Mouse (Mus musculus) gastrocnemius, postnatal 36 days (tissue): Measurements from ENCODE around the gene Rtl3. TPM values are rescaled to one million over a fixed set of nuclear protein-coding genes. Genes with fewer than 3 reads are reported as not detected.

Source experiments
- DNase-seq, 2 experiments: peaks; one replicate each; pipeline ENCODE4 v3.0.0; 2022
- intact Hi-C: fragments of 180-260 bp; cut with DNase I; formaldehyde crosslinking; loops from one replicate; pipeline ENCODE4 v1.15.1; 2025
- long read RNA-seq, 2 experiments: library from polyadenylated mRNA; stranded (forward); transcript quantifications; one replicate each; pipeline ENCODE4 v2.0.0; 2021
- total RNA-seq, 2 experiments: library from RNA; stranded (reverse); gene quantifications; 2 replicates each; pipeline ENCODE4 v1.2.3; 2021

Rtl3 gene
- under 1 TPM; 0.81 to 0.94 TPM for total RNA-seq
- long read RNA-seq, experiment 1 = 0 reads
- long read RNA-seq, experiment 2 = 0 reads

GRCm38 (mm10) chrX:106840409-106840808 is at the start of gene Rtl3:
Gene Rtl3 (minus strand): TSS chrX:106840644.
- intact Hi-C loops = no loop called here
- DNase-seq = no peak

GRCm38 (mm10) chrX:106872315-106872714 is 31.9 kb upstream of the Rtl3 start:
- DNase-seq = no peak
- intact Hi-C loops = no loop called here

- no peak for DNase-seq
- intact Hi-C loops = no loop called here
These were observed 31.4 kb upstream of the Rtl3 start for GRCm38 (mm10) chrX:106871894-106872293.

- intact Hi-C loops = no loop called here
- DNase-seq = no peak
These were observed 31.0 kb upstream of the Rtl3 start for GRCm38 (mm10) chrX:106871426-106871825.

- DNase-seq = no peak
- intact Hi-C loops = no loop called here
These were observed 13.3 kb upstream of the Rtl3 start for GRCm38 (mm10) chrX:106853523-106854300.

- intact Hi-C loops = no loop called here
- peak; percentile 13 to 18 for DNase-seq
These were observed 853 bp downstream of the Rtl3 start for GRCm38 (mm10) chrX:106839591-106839990.

GRCm38 (mm10) chrX:106830494-106830893 is 9.9 kb downstream of the Rtl3 start:
- intact Hi-C loops = no loop called here
- no peak for DNase-seq

GRCm38 (mm10) chrX:106809560-106810226 is 30.8 kb downstream of the Rtl3 start:
- intact Hi-C loops = no loop called here
- no peak for DNase-seq

GRCm38 (mm10) chrX:106804387-106804786 is 36.1 kb downstream of the Rtl3 start:
- no peak for DNase-seq
- intact Hi-C loops = no loop called here

- intact Hi-C loops = loop anchor here (2.0 to 10.0 kb wide), 3 partner anchors 220 to 682 kb away; no protein-coding TSS in a partner anchor
- no peak for DNase-seq
These were observed 45.8 kb downstream of the Rtl3 start for GRCm38 (mm10) chrX:106794686-106795085.

Other genes with a start within 250 kb of the Rtl3 start
- gene Cysltr1, start 237.0 kb downstream of the Rtl3 start, total RNA-seq = under 1 TPM; 0.17 to 0.33 TPM
- under 1 TPM; 0.56 to 0.94 TPM for gene Lpar4, start 80.0 kb upstream of the Rtl3 start, total RNA-seq
- gene P2ry10, start 247.8 kb upstream of the Rtl3 start, total RNA-seq = under 1 TPM in 1 of 2 experiments, not detected in 1; 0.36 TPM